Mouse (Mus musculus): ENCODE data around the gene Tbc1d22b. TPM values are rescaled to one million over a fixed set of nuclear protein-coding genes. Genes with fewer than 3 reads are reported as not detected.

Tbc1d22b gene
- total RNA-seq, 1 experiment from 2014 or later = 8.4 TPM

GRCm38 (mm10) chr17:29531757-29532384 is 17.7 kb upstream of the Tbc1d22b start:
- 0 out of 2 replicates have a peak, but pooled peaks have one; percentile 49 for ATAC-seq (replicated peaks; ENCODE audit: insufficient number of reproducible peaks, low FRiP score, low TSS enrichment, poor library complexity, severe bottlenecking)

- ATAC-seq (replicated peaks; ENCODE audit: insufficient number of reproducible peaks, low FRiP score, low TSS enrichment, poor library complexity, severe bottlenecking) = no peak
These were observed 15.7 kb upstream of the Tbc1d22b start for GRCm38 (mm10) chr17:29533866-29534265.

- ATAC-seq (replicated peaks; ENCODE audit: insufficient number of reproducible peaks, low FRiP score, low TSS enrichment, poor library complexity, severe bottlenecking) = no peak
These were observed 9.2 kb upstream of the Tbc1d22b start for GRCm38 (mm10) chr17:29540426-29540825.

GRCm38 (mm10) chr17:29541419-29541818 is 8.2 kb upstream of the Tbc1d22b start:
- no peak for ATAC-seq (replicated peaks; ENCODE audit: insufficient number of reproducible peaks, low FRiP score, low TSS enrichment, poor library complexity, severe bottlenecking)

- ATAC-seq (replicated peaks; ENCODE audit: insufficient number of reproducible peaks, low FRiP score, low TSS enrichment, poor library complexity, severe bottlenecking) = no peak
These were observed 6.5 kb upstream of the Tbc1d22b start for GRCm38 (mm10) chr17:29542831-29543690.

- no peak for ATAC-seq (replicated peaks; ENCODE audit: insufficient number of reproducible peaks, low FRiP score, low TSS enrichment, poor library complexity, severe bottlenecking)
These were observed 5.5 kb upstream of the Tbc1d22b start for GRCm38 (mm10) chr17:29544064-29544463.

- ATAC-seq (replicated peaks; ENCODE audit: insufficient number of reproducible peaks, low FRiP score, low TSS enrichment, poor library complexity, severe bottlenecking) = no peak
These were observed 4.3 kb upstream of the Tbc1d22b start for GRCm38 (mm10) chr17:29545241-29545640.

GRCm38 (mm10) chr17:29548494-29548893 is 1.1 kb upstream of the Tbc1d22b start:
- ATAC-seq (replicated peaks; ENCODE audit: insufficient number of reproducible peaks, low FRiP score, low TSS enrichment, poor library complexity, severe bottlenecking) = no peak

GRCm38 (mm10) chr17:29548994-29549393 is 591 bp upstream of the Tbc1d22b start:
- no peak for ATAC-seq (replicated peaks; ENCODE audit: insufficient number of reproducible peaks, low FRiP score, low TSS enrichment, poor library complexity, severe bottlenecking)

- 0 out of 2 replicates have a peak, but pooled peaks have one; percentile 19 for ATAC-seq (replicated peaks; ENCODE audit: insufficient number of reproducible peaks, low FRiP score, low TSS enrichment, poor library complexity, severe bottlenecking)
These were observed 1.4 kb downstream of the Tbc1d22b start for GRCm38 (mm10) chr17:29551019-29551418.

- no peak for ATAC-seq (replicated peaks; ENCODE audit: insufficient number of reproducible peaks, low FRiP score, low TSS enrichment, poor library complexity, severe bottlenecking)
These were observed 2.7 kb downstream of the Tbc1d22b start, which contains the start of gene Tmem217 for GRCm38 (mm10) chr17:29552162-29552732. Gene Tmem217 (minus strand): TSS chr17:29552385.

GRCm38 (mm10) chr17:29554176-29554575 is 4.6 kb downstream of the Tbc1d22b start:
- ATAC-seq (replicated peaks; ENCODE audit: insufficient number of reproducible peaks, low FRiP score, low TSS enrichment, poor library complexity, severe bottlenecking) = no peak

- ATAC-seq (replicated peaks; ENCODE audit: insufficient number of reproducible peaks, low FRiP score, low TSS enrichment, poor library complexity, severe bottlenecking) = no peak
These were observed 6.9 kb downstream of the Tbc1d22b start for GRCm38 (mm10) chr17:29556456-29556855.

GRCm38 (mm10) chr17:29556893-29557292 is 7.3 kb downstream of the Tbc1d22b start:
- no peak for ATAC-seq (replicated peaks; ENCODE audit: insufficient number of reproducible peaks, low FRiP score, low TSS enrichment, poor library complexity, severe bottlenecking)

- no peak for ATAC-seq (replicated peaks; ENCODE audit: insufficient number of reproducible peaks, low FRiP score, low TSS enrichment, poor library complexity, severe bottlenecking)
These were observed 8.9 kb downstream of the Tbc1d22b start for GRCm38 (mm10) chr17:29558476-29558875.

- ATAC-seq (replicated peaks; ENCODE audit: insufficient number of reproducible peaks, low FRiP score, low TSS enrichment, poor library complexity, severe bottlenecking) = no peak
These were observed 15.9 kb downstream of the Tbc1d22b start for GRCm38 (mm10) chr17:29565521-29565920.

GRCm38 (mm10) chr17:29568435-29568834 is 18.9 kb downstream of the Tbc1d22b start:
- ATAC-seq (replicated peaks; ENCODE audit: insufficient number of reproducible peaks, low FRiP score, low TSS enrichment, poor library complexity, severe bottlenecking) = no peak

- ATAC-seq (replicated peaks; ENCODE audit: insufficient number of reproducible peaks, low FRiP score, low TSS enrichment, poor library complexity, severe bottlenecking) = no peak
These were observed 20.2 kb downstream of the Tbc1d22b start for GRCm38 (mm10) chr17:29569831-29570230.

GRCm38 (mm10) chr17:29579579-29580126 is 30.1 kb downstream of the Tbc1d22b start:
- ATAC-seq (replicated peaks; ENCODE audit: insufficient number of reproducible peaks, low FRiP score, low TSS enrichment, poor library complexity, severe bottlenecking) = no peak

Measured in monocyte, adult 5-6 weeks (primary cell).